Mouse (Mus musculus) small intestine, adult 2 months (tissue): Measurements from ENCODE around the gene Mmgt2. TPM values are rescaled to one million over a fixed set of nuclear protein-coding genes. Genes with fewer than 3 reads are reported as not detected.

Experiments used
- H3K27ac ChIP-seq: fragments of 200-500 bp; 2 replicates; pipeline ENCODE4 v1.5.1; 2012; ENCODE audit warnings: low read depth, low read length, control low read depth, inconsistent platforms; ENCODE audit not compliant: insufficient read depth
- H3K27me3 ChIP-seq: fragments of 200-500 bp; 2 replicates; pipeline ENCODE4 v1.6.1; 2012; ENCODE audit warnings: mild to moderate bottlenecking, moderate library complexity, low read length, inconsistent platforms; ENCODE audit not compliant: control insufficient read depth, insufficient read depth
- H3K36me3 ChIP-seq: fragments of 200-500 bp; 2 replicates; pipeline ENCODE4 v1.6.1; 2012; ENCODE audit warnings: mild to moderate bottlenecking, low read length, control low read depth, inconsistent platforms; ENCODE audit not compliant: control insufficient read depth, insufficient read depth
- H3K4me1 ChIP-seq: fragments of 200-500 bp; 2 replicates; pipeline ENCODE4 v1.6.1; 2012; ENCODE audit warnings: low read length, inconsistent platforms, mixed read lengths; ENCODE audit not compliant: control insufficient read depth, insufficient read depth, insufficient read length
- H3K4me3 ChIP-seq: fragments of 200-500 bp; 2 replicates; pipeline ENCODE4 v1.5.1; 2012; ENCODE audit warnings: low read depth, mild to moderate bottlenecking, control low read depth, inconsistent platforms, low read length, moderate library complexity
- CTCF ChIP-seq: fragments of 200-500 bp; IDR thresholded peaks from 2 replicates; pipeline ENCODE4 v1.5.1; 2012; ENCODE audit warnings: low read depth, mild to moderate bottlenecking, control low read depth, inconsistent platforms, low read length, moderate library complexity, mixed read lengths; ENCODE audit not compliant: insufficient replicate concordance, insufficient read length; ENCODE audit errors: extremely low read depth
- POLR2A ChIP-seq: fragments of 200-500 bp; IDR thresholded peaks from 2 replicates; pipeline ENCODE4 v1.6.1; 2012; ENCODE audit warnings: low read depth, mild to moderate bottlenecking, control low read depth, inconsistent platforms, low read length, moderate library complexity
- WGBS: fragments of 180-500 bp; shearing (Covaris S2); methylation state at CpG from one replicate; pipeline ENCODE4 v1.1.7; 2018; 5-methylcytosine and 5-hydroxymethylcytosine counted together
- polyA plus RNA-seq: library from polyadenylated mRNA; depleted of rRNA; stranded (reverse); fragments of >200 nt; gene quantifications from 2 replicates; pipeline ENCODE4 v1.2.3, GENCODE M21; 2012

The Mmgt2 gene
- polyA plus RNA-seq, 1 experiment: 26.4 TPM

GRCm38 (mm10) chr11:62605619-62606298 lies 42.7 kb upstream of the Mmgt2 start:
- Histone ChIP-seq H3K27ac (no peak overlapping the region), H3K27me3 (no peaks in the 10 kb centered on the region), H3K4me3 (no peak overlapping the region), H3K36me3 (peaks cover 48% of the 10 kb centered on the region), H3K4me1 (peaks cover 4% of the 10 kb centered on the region; the same call in 1 of the 2 replicates)
- TF ChIP-seq POLR2A (no peak), CTCF (no peak)
- WGBS: 63% methylated on average over 10 of the region's 10 CpGs

- Histone ChIP-seq H3K4me3 (no peak overlapping the region), H3K4me1 (peaks cover 4% of the 10 kb centered on the region; the same call in 1 of the 2 replicates), H3K27ac (no peak overlapping the region), H3K36me3 (peaks cover 48% of the 10 kb centered on the region), H3K27me3 (no peaks in the 10 kb centered on the region)
- TF ChIP-seq POLR2A: no peak
- TF ChIP-seq CTCF: no peak
- 51% methylated on average over 10 of the region's 10 CpGs for WGBS
These were observed 41.9 kb upstream of the Mmgt2 start for GRCm38 (mm10) chr11:62606299-62607169.

- Histone ChIP-seq H3K4me3 (no peak overlapping the region), H3K27me3 (no peaks in the 10 kb centered on the region), H3K27ac (no peak overlapping the region), H3K4me1 (no peaks in the 10 kb centered on the region), H3K36me3 (peaks cover 50% of the 10 kb centered on the region)
- 75% methylated on average over 10 of the region's 10 CpGs for WGBS
- no peak for TF ChIP-seq CTCF
- no peak for TF ChIP-seq POLR2A
These were observed 41.1 kb upstream of the Mmgt2 start for GRCm38 (mm10) chr11:62607170-62607951.

DNA sequence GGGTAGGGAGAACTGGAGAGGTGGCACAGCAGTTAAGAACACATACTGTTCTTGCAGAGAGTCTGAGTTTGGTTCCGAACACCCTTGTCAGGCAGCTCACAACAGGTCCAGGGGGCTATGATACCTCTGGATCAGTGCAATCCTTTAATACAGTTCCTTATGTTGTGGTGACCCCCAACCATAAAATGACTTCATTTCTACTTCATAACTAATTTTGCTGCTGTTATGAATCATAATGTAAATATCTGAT lies 40.6 kb upstream of the Mmgt2 start:
- Histone ChIP-seq H3K27me3 (no peaks in the 10 kb centered on the region), H3K27ac (no peak overlapping the region), H3K4me1 (no peaks in the 10 kb centered on the region), H3K4me3 (no peak overlapping the region), H3K36me3 (peaks cover 53% of the 10 kb centered on the region)
- no peak for TF ChIP-seq POLR2A
- TF ChIP-seq CTCF: no peak
- 95% methylated on average over 1 of the region's 1 CpGs for WGBS

DNA sequence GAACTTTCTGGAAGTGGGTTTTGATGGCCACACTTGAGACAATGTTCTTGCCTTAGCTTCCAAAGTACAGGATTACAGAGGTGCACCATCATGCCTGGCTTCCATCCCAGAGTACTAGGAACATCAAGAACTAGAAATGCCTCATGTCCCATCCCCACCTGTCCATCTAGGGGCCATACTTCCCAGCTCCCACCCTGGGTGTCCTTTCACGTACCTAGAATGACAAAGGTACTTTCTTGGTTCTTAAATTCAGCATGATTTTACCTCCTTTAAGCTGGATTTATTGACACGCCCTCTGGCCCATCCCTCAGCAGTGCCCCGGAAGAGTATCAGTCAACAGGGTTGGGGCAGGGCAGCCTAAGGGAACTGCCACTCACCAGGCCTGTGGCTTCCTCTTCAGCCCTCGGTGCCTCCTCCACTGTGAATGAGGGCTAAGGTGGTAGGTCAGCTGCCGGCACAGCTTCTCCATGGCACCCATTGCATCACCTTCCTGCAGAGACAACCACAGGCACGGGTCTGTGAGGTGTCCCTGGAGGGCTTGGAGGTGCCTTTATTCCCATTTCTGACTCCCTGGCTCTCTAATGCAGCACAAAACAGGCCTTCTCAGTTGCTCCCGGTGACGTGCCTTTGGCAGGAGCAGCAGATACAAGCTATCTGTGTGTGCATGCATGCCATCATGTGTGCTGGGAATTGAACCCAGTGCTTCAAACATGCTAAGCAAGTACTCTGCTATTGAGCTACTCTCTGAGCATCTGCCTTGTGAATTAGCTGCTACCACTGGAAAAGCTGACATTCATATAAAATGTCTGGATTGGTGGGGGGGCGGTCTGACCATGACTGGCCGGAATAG lies 39.4 kb upstream of the Mmgt2 start:
- 67% methylated on average over 10 of the region's 10 CpGs for WGBS
- peaks cover 47% of the 10 kb centered on the region for H3K36me3 ChIP-seq
- H3K27me3 ChIP-seq: no peaks in the 10 kb centered on the region
- no peak overlapping the region for H3K4me3 ChIP-seq
- no peak overlapping the region for H3K27ac ChIP-seq
- 0 out of 2 replicates have a peak, but pooled peaks cover 1% of the 10 kb centered on the region for H3K4me1 ChIP-seq
- TF ChIP-seq CTCF: no peak
- TF ChIP-seq POLR2A: no peak

DNA sequence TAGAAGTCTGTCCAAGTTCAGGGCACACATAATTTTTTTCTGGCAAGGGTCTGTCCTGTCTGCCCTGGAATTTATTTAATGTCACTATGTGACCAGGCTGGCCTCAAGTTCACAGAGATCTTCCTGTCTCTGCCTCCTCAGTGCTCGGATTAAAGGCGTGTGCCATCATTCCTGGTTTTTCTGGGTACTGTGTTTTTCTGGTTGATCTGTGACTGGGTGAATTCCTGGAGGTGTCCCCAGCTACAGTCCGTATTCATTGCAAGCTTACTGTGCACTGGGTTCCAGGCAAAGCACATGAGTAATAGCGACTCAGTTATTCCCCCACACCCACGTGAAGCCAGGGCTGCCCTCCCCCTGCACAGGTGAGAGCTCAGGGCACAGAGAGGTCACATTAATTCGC lies 38.2 kb upstream of the Mmgt2 start:
- no peaks in the 10 kb centered on the region for H3K27me3 ChIP-seq
- H3K4me1 ChIP-seq: peaks cover 2% of the 10 kb centered on the region
- TF ChIP-seq CTCF (no peak), POLR2A (no peak)
- H3K27ac ChIP-seq: no peak overlapping the region
- 84% methylated on average over 6 of the region's 6 CpGs for WGBS
- peaks cover 35% of the 10 kb centered on the region for H3K36me3 ChIP-seq
- no peak overlapping the region for H3K4me3 ChIP-seq
